Mouse (Mus musculus): ENCODE results near the gene Gm21854.
"Not testable (repeated sequence)": the region's sequence is repeated elsewhere in the genome, so short reads cannot be mapped to it uniquely, and the experiment has no call there.

The Gm21854 gene

GRCm38 (mm10) chrY:5656686-5657085 is at the start of gene Gm21854:
Gene Gm21854 (plus strand): TSS chrY:5656986.
- DNase-seq (ENCODE audit: low read depth, low spot score): not testable (repeated sequence)
